Mouse (Mus musculus): ENCODE results near the gene Hint1. TPM values are rescaled to one million over a fixed set of nuclear protein-coding genes. Genes with fewer than 3 reads are reported as not detected.

Hint1 gene
- polyA plus RNA-seq, 1 experiment from 2014 or later: 878 TPM

DNA sequence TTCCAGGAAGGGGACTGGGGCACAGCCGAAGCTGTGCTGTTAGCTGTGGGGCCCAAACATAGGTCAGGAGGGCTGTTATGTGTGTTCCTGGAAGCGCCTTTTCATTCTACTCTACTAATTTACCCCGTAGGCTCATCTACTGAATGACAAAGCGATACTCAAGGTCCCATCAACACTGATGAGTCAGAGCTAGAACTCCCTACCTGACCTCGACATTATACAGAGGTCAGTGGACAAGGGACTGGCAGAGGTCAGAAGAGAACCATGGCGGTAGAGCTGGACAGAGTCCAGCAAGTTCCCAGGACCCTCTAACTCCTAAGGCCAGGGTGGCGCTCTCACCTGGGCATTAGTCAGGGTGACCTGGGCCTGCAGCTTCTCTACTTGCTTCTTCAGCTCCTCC, 51.3 kb downstream of the Hint1 start:
- ATAC-seq (ENCODE audit: low FRiP score): no peak
- Histone ChIP-seq H3K4me1 (no peaks in the 10 kb centered on the region), H3K27ac (replicated peaks) (no peak overlapping the region), H3K4me3 (replicated peaks) (no peak overlapping the region), H3K36me3 (peaks cover 66% of the 10 kb centered on the region), H3K4me2 (no peak overlapping the region), H3K27me3 (replicated peaks) (no peaks in the 10 kb centered on the region), H3K9ac (replicated peaks) (no peak overlapping the region), H3K9me3 (replicated peaks) (no peaks in the 10 kb centered on the region)
- WGBS: 95% methylated on average over 7 of the region's 7 CpGs

DNA sequence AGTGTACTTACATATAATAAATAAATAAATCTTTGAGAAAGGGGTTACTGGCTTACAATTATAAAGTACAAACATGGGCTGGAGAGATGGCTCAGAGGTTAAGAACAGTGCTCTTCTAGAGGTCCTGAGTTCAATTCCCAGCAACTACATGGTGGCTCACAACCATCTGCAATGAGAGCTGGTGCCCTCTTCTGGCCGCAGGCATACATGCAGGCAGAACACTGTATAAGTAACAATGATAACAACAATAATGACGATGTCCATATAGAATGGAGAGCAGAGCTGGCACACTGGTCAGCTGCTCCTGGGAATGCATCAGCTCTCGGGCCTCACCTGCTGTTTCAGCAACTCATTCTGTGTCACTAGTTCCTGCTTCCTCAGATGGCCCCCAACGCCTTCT, 52.1 kb downstream of the Hint1 start:
- Histone ChIP-seq H3K4me2 (no peak overlapping the region), H3K9ac (replicated peaks) (no peak overlapping the region), H3K4me1 (no peaks in the 10 kb centered on the region), H3K36me3 (peaks cover 66% of the 10 kb centered on the region), H3K27me3 (replicated peaks) (no peaks in the 10 kb centered on the region), H3K27ac (replicated peaks) (no peak overlapping the region), H3K9me3 (replicated peaks) (no peaks in the 10 kb centered on the region), H3K4me3 (replicated peaks) (no peak overlapping the region)
- 93% methylated on average over 4 of the region's 4 CpGs for WGBS
- ATAC-seq (ENCODE audit: low FRiP score): no peak

Other genes starting within 250 kb of the Hint1 start
- 120 and 130 TPM in 2 replicates for gene Cdc42se2, start 78.7 kb upstream of the Hint1 start, polyA plus RNA-seq (2015; fragmentation: Nextera tagmentation; extraction: Ambion mirVana)
- 10.5 and 11.8 TPM in 2 replicates for gene Lyrm7, start 5.5 kb upstream of the Hint1 start, polyA plus RNA-seq (2015; fragmentation: Nextera tagmentation; extraction: Ambion mirVana)
- gene Gpx3, start 36.1 kb downstream of the Hint1 start, polyA plus RNA-seq (2015; fragmentation: Nextera tagmentation; extraction: Ambion mirVana): 69.2 and 82.4 TPM in 2 replicates
- 20.0 and 23.2 TPM in 2 replicates for gene Tnip1, start 96.5 kb downstream of the Hint1 start, polyA plus RNA-seq (2015; fragmentation: Nextera tagmentation; extraction: Ambion mirVana)
- 98.4 and 142 TPM in 2 replicates for gene Anxa6, start 167.1 kb downstream of the Hint1 start, polyA plus RNA-seq (2015; fragmentation: Nextera tagmentation; extraction: Ambion mirVana)
- gene Ccdc69, start 211.7 kb downstream of the Hint1 start, polyA plus RNA-seq (2015; fragmentation: Nextera tagmentation; extraction: Ambion mirVana): 0.56 and 2.7 TPM in 2 replicates
- gene Gm2a, start 231.7 kb downstream of the Hint1 start, polyA plus RNA-seq (2015; fragmentation: Nextera tagmentation; extraction: Ambion mirVana): 33.1 and 37.1 TPM in 2 replicates

Measured in neural tube, embryonic 15.5 days (tissue).